ENCODE assay signal across 9 mouse cellular contexts in the genomic region with DNA sequence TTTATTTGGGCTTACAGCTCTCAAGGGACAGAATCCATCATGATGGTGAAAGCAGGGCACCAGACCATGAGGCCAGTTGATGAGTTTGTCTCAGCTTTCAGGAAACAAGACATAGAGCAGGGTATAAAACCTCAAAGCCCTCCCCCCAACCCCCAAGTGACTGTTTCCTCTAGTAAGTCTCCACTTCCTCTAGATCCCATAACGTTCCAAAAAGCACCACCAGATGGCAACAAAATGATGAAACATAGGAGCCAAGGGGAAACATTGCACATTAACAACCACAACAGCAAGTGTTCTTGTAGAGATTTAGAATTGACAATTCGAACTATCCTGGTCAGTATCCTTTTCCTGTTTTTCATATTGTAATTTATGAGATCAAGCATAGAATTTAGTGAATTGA. TPM values are rescaled to one million over a fixed set of nuclear protein-coding genes. Genes with fewer than 3 reads are reported as not detected.
A peak's percentile ranks its signal among the peaks of the same experiment; 100 is the strongest.
DNase-seq lines count a peak whose midpoint lies in the region; ATAC-seq and TF ChIP-seq lines count a peak whose summit lies in the region.
"Had no signal": no experiment of that assay in that cellular context is flagged by ENCODE, and none has a peak within 500 bp of the region (broad histone marks: within the 10 kb centered on the region; RNA-seq: fewer than 3 reads in every experiment).

No protein-coding gene starts in this region.

- H3K27me3 ChIP-seq in forebrain, embryonic 15.5 days, result no peaks in the 10 kb centered on the region
- no peaks in the 10 kb centered on the region for H3K27me3 ChIP-seq in forebrain, embryonic 10.5 days (ENCODE audit: poor library complexity, severe bottlenecking)
- H3K27me3 ChIP-seq in lung, embryonic 14.5 days (ENCODE audit: insufficient read depth, low read length), result no peaks in the 10 kb centered on the region
- H3K27me3 ChIP-seq in heart, embryonic 12.5 days (replicated peaks), result no peaks in the 10 kb centered on the region

- H3K27ac ChIP-seq in forebrain, embryonic 15.5 days (replicated peaks), result no peak overlapping the region
- no peak overlapping the region for H3K27ac ChIP-seq in forebrain, embryonic 10.5 days
- no peak overlapping the region for H3K27ac ChIP-seq in lung, embryonic 14.5 days (ENCODE audit: low read depth)
- no peak overlapping the region for H3K27ac ChIP-seq in heart, embryonic 12.5 days (ENCODE audit: poor library complexity, severe bottlenecking)
- H3K27ac ChIP-seq: macrophage had no signal

- H3K4me2 ChIP-seq in forebrain, embryonic 15.5 days (replicated peaks), result no peak overlapping the region
- H3K4me2 ChIP-seq in lung, embryonic 14.5 days, result no peak overlapping the region
- H3K4me2 ChIP-seq in heart, embryonic 12.5 days, result no peak overlapping the region

- H3K9me3 ChIP-seq in forebrain, embryonic 15.5 days, result no peaks in the 10 kb centered on the region
- no peaks in the 10 kb centered on the region for H3K9me3 ChIP-seq in forebrain, embryonic 10.5 days
- H3K9me3 ChIP-seq in lung, embryonic 14.5 days (ENCODE audit: low read depth, low read length), result no peaks in the 10 kb centered on the region
- no peaks in the 10 kb centered on the region for H3K9me3 ChIP-seq in heart, embryonic 12.5 days (replicated peaks)

- peaks cover 25% of the 10 kb centered on the region for H3K36me3 ChIP-seq in forebrain, embryonic 15.5 days
- H3K36me3 ChIP-seq in forebrain, embryonic 10.5 days (replicated peaks), result peaks cover 36% of the 10 kb centered on the region
- H3K36me3 ChIP-seq in lung, embryonic 14.5 days (ENCODE audit: insufficient read depth), result peaks cover 27% of the 10 kb centered on the region
- H3K36me3 ChIP-seq in heart, embryonic 12.5 days, result peaks cover 21% of the 10 kb centered on the region

- peak; percentile 63 for TF ChIP-seq CTCF in lung, embryonic 14.5 days (IDR thresholded peaks at IDR 0.05; ENCODE audit: low read depth)
- TF ChIP-seq CTCF in lung, adult 2 months (IDR thresholded peaks at IDR 0.05; ENCODE audit: insufficient read depth, low read length), result no peak

- H3K4me3 ChIP-seq in forebrain, embryonic 15.5 days, result no peak overlapping the region
- H3K4me3 ChIP-seq in forebrain, embryonic 10.5 days, result no peak overlapping the region
- no peak overlapping the region for H3K4me3 ChIP-seq in lung, embryonic 14.5 days (ENCODE audit: low read depth, low read length)
- H3K4me3 ChIP-seq in lung, adult 2 months (replicated peaks; ENCODE audit: extremely low read depth, low read depth, low read length), result no peak overlapping the region
- no peak overlapping the region for H3K4me3 ChIP-seq in heart, embryonic 12.5 days

- ATAC-seq in forebrain, embryonic 15.5 days (replicated peaks), result peak; percentile 64; the same call in 1 of the 2 replicates
- ATAC-seq in lung, embryonic 14.5 days (ENCODE audit: insufficient read depth), result peak; percentile 60
- ATAC-seq in heart, embryonic 12.5 days (ENCODE audit: insufficient number of reproducible peaks, low FRiP score), result no peak

- no peak for TF ChIP-seq POLR2A in lung, adult 2 months (IDR thresholded peaks at IDR 0.05; ENCODE audit: borderline replicate concordance, extremely low read depth, low read depth, low read length)

- no peak overlapping the region for H3K9ac ChIP-seq in forebrain, embryonic 15.5 days (replicated peaks)
- H3K9ac ChIP-seq in lung, embryonic 14.5 days, result no peak overlapping the region
- no peak overlapping the region for H3K9ac ChIP-seq in heart, embryonic 12.5 days

- 36% methylated on average over 2 of the region's 2 CpGs for WGBS in forebrain, embryonic 15.5 days
- 50% methylated on average over 2 of the region's 2 CpGs for WGBS in forebrain, embryonic 10.5 days
- WGBS in lung, embryonic 14.5 days, result 28% methylated on average over 2 of the region's 2 CpGs
- 24% methylated on average over 2 of the region's 2 CpGs for WGBS in lung, adult 2 months
- 30% methylated on average over 2 of the region's 2 CpGs for WGBS in heart, embryonic 12.5 days

- no peak for DNase-seq in forebrain, embryonic 10.5 days (ENCODE audit: extremely low spot score, low spot score)
- peak; percentile 71 for DNase-seq in lung, embryonic 14.5 days
- DNase-seq in lung, adult 2 months, result no peak
- peak; percentile 60 to 68 for DNase-seq in cerebellum, postnatal 14 days
- DNase-seq in lung, postnatal 10 days, result peak; percentile 49
- DNase-seq in spleen, adult 18-20 months, result no peak

- H3K4me1 ChIP-seq in forebrain, embryonic 15.5 days, result no peaks in the 10 kb centered on the region
- H3K4me1 ChIP-seq in forebrain, embryonic 10.5 days, result no peaks in the 10 kb centered on the region
- no peaks in the 10 kb centered on the region for H3K4me1 ChIP-seq in lung, embryonic 14.5 days (ENCODE audit: insufficient read depth)
- H3K4me1 ChIP-seq in lung, adult 2 months (ENCODE audit: control insufficient read depth, insufficient read depth, low read length), result no peaks in the 10 kb centered on the region
- no peaks in the 10 kb centered on the region for H3K4me1 ChIP-seq in heart, embryonic 12.5 days (replicated peaks)

RNA-seq across cellular contexts. Expression of a gene that starts 19.9 kb away (rescaled TPM):
- 4.4 and 4.6 TPM in 2 replicates for polyA plus RNA-seq in forebrain, embryonic 15.5 days (2015; fragmentation: Nextera tagmentation; extraction: Ambion mirVana)
- 8.8 and 10.0 TPM in 2 replicates for polyA plus RNA-seq in forebrain, embryonic 10.5 days (2016; fragmentation: Nextera tagmentation; extraction: Ambion mirVana)
- 11.6 and 12.6 TPM in 2 replicates for polyA plus RNA-seq in lung, embryonic 14.5 days (2014; fragmentation: Nextera tagmentation; extraction: Ambion mirVana)
- polyA plus RNA-seq in lung, adult 2 months (2012; rRNA removed), result 2.0 and 3.1 TPM in 2 replicates
- 4.9 and 5.0 TPM in 2 replicates for polyA plus RNA-seq in heart, embryonic 12.5 days (2016; fragmentation: Nextera tagmentation; extraction: Ambion mirVana)

RNA-seq across cellular contexts. Expression of a gene that starts 20.1 kb away (rescaled TPM):
- polyA plus RNA-seq in forebrain, embryonic 15.5 days (2015; fragmentation: Nextera tagmentation; extraction: Ambion mirVana), result 19.2 and 19.5 TPM in 2 replicates
- 23.7 and 24.5 TPM in 2 replicates for polyA plus RNA-seq in forebrain, embryonic 10.5 days (2016; fragmentation: Nextera tagmentation; extraction: Ambion mirVana)
- 22.7 and 24.7 TPM in 2 replicates for polyA plus RNA-seq in lung, embryonic 14.5 days (2014; fragmentation: Nextera tagmentation; extraction: Ambion mirVana)
- 4.2 and 8.9 TPM in 2 replicates for polyA plus RNA-seq in lung, adult 2 months (2012; rRNA removed)
- 14.3 and 15.0 TPM in 2 replicates for polyA plus RNA-seq in heart, embryonic 12.5 days (2016; fragmentation: Nextera tagmentation; extraction: Ambion mirVana)

Comparison
In these comparisons a context has a peak if more than half of its experiments do, and no peak if none do; other contexts are left out.
1. DNase-seq: peak in lung, embryonic 14.5 days (single experiment), cerebellum, postnatal 14 days (2 of 2) and lung, postnatal 10 days (single experiment); none in forebrain, embryonic 10.5 days (single experiment), lung, adult 2 months (single experiment) and spleen, adult 18-20 months (0 of 2).